Mouse (Mus musculus): ENCODE measurements around the gene Sema4d.

Sema4d gene

GRCm38 (mm10) chr13:51753802-51754444 is 39.6 kb downstream of the Sema4d start:
- no peak for DNase-seq (ENCODE audit: low read depth, low spot score)

- DNase-seq (ENCODE audit: low read depth, low spot score): no peak
Measured at GRCm38 (mm10) chr13:51753168-51753465, 40.4 kb downstream of the Sema4d start.

GRCm38 (mm10) chr13:51752346-51753167 is 41.0 kb downstream of the Sema4d start:
- no peak for DNase-seq (ENCODE audit: low read depth, low spot score)

- DNase-seq (ENCODE audit: low read depth, low spot score): peak; percentile 22
Measured at GRCm38 (mm10) chr13:51749578-51750345, 43.8 kb downstream of the Sema4d start.

GRCm38 (mm10) chr13:51748009-51748552 is 45.5 kb downstream of the Sema4d start:
- DNase-seq (ENCODE audit: low read depth, low spot score): peak; percentile 77

- DNase-seq (ENCODE audit: low read depth, low spot score): no peak
Measured at GRCm38 (mm10) chr13:51747069-51747468, 46.5 kb downstream of the Sema4d start.

- no peak for DNase-seq (ENCODE audit: low read depth, low spot score)
Measured at GRCm38 (mm10) chr13:51745862-51746261, 47.7 kb downstream of the Sema4d start.

- DNase-seq (ENCODE audit: low read depth, low spot score): no peak
Measured at GRCm38 (mm10) chr13:51743855-51744254, 49.7 kb downstream of the Sema4d start.

- DNase-seq (ENCODE audit: low read depth, low spot score): no peak
Measured at GRCm38 (mm10) chr13:51742551-51743052, 50.9 kb downstream of the Sema4d start.

GRCm38 (mm10) chr13:51740776-51741175 is 52.8 kb downstream of the Sema4d start:
- DNase-seq (ENCODE audit: low read depth, low spot score): no peak

GRCm38 (mm10) chr13:51739713-51740112 is 53.8 kb downstream of the Sema4d start:
- no peak for DNase-seq (ENCODE audit: low read depth, low spot score)

GRCm38 (mm10) chr13:51738531-51739117 is 54.9 kb downstream of the Sema4d start:
- DNase-seq (ENCODE audit: low read depth, low spot score): peak; percentile 33

- DNase-seq (ENCODE audit: low read depth, low spot score): no peak
Measured at GRCm38 (mm10) chr13:51737949-51738513, 55.5 kb downstream of the Sema4d start.

- no peak for DNase-seq (ENCODE audit: low read depth, low spot score)
Measured at GRCm38 (mm10) chr13:51737033-51737948, 56.3 kb downstream of the Sema4d start.

GRCm38 (mm10) chr13:51736007-51736911 is 57.3 kb downstream of the Sema4d start:
- DNase-seq (ENCODE audit: low read depth, low spot score): no peak

- no peak for DNase-seq (ENCODE audit: low read depth, low spot score)
Measured at GRCm38 (mm10) chr13:51734556-51734955, 59.0 kb downstream of the Sema4d start.

- no peak for DNase-seq (ENCODE audit: low read depth, low spot score)
Measured at GRCm38 (mm10) chr13:51732097-51732664, 61.4 kb downstream of the Sema4d start.

- no peak for DNase-seq (ENCODE audit: low read depth, low spot score)
Measured at GRCm38 (mm10) chr13:51731474-51731873, 62.1 kb downstream of the Sema4d start.

GRCm38 (mm10) chr13:51729887-51730361 is 63.6 kb downstream of the Sema4d start:
- peak; percentile 62 for DNase-seq (ENCODE audit: low read depth, low spot score)
